Mouse (Mus musculus) heart, embryonic 11.5 days (tissue): Measurements from ENCODE around the gene Cass4. TPM values are rescaled to one million over a fixed set of nuclear protein-coding genes. Genes with fewer than 3 reads are reported as not detected.
A peak's percentile ranks its signal among the peaks of the same experiment; 100 is the strongest.

Source experiments
- ATAC-seq: fragments of 200-750 bp; cut with Nextera tagmentation; replicated peaks from 2 replicates; pipeline ENCODE4 v1.8.0; 2017; ENCODE audit warnings: moderate library complexity; ENCODE audit not compliant: insufficient number of reproducible peaks, low FRiP score, low TSS enrichment
- H3K27ac ChIP-seq: fragments of 300-500 bp; sonication (generic); 2 replicates; pipeline ENCODE4 v1.5.1; 2014; ENCODE audit warnings: mild to moderate bottlenecking, low read depth, low read length
- H3K27me3 ChIP-seq: fragments of 300-500 bp; sonication (generic); 2 replicates; pipeline ENCODE4 v1.6.1; 2014; ENCODE audit warnings: mild to moderate bottlenecking, low read length, mixed read lengths; ENCODE audit not compliant: control insufficient read depth, insufficient read depth
- H3K36me3 ChIP-seq: fragments of 300-500 bp; sonication (generic); 2 replicates; pipeline ENCODE4 v1.6.1; 2014; ENCODE audit warnings: mild to moderate bottlenecking, low read length, moderate library complexity, mixed read lengths; ENCODE audit not compliant: control insufficient read depth, insufficient read depth
- H3K4me1 ChIP-seq: fragments of 300-500 bp; sonication (generic); 2 replicates; pipeline ENCODE4 v1.6.1; 2014; ENCODE audit warnings: low read length; ENCODE audit not compliant: control insufficient read depth, insufficient read depth
- H3K4me2 ChIP-seq: fragments of 300-500 bp; sonication (generic); 2 replicates; pipeline ENCODE4 v1.6.1; 2014; ENCODE audit warnings: mild to moderate bottlenecking, moderate library complexity
- H3K4me3 ChIP-seq: fragments of 300-500 bp; sonication (generic); 2 replicates; pipeline ENCODE4 v1.5.1; 2014; ENCODE audit warnings: low read depth, low read length
- H3K9ac ChIP-seq: fragments of 300-500 bp; sonication (generic); 2 replicates; pipeline ENCODE4 v1.6.1; 2014; ENCODE audit warnings: mild to moderate bottlenecking, low read depth, low read length, moderate library complexity
- H3K9me3 ChIP-seq: fragments of 300-500 bp; sonication (generic); replicated peaks from 2 replicates; pipeline ENCODE4 v1.6.1; 2016; ENCODE audit warnings: low read length; ENCODE audit not compliant: control insufficient read depth
- WGBS: fragments of 180-500 bp; shearing (Covaris S2); extraction: QIAGEN DNeasy Blood & Tissue Kit; methylation state at CpG from one replicate; pipeline ENCODE4 v1.1.7; 2014; ENCODE audit not compliant: insufficient replicate concordance; 5-methylcytosine and 5-hydroxymethylcytosine counted together
- polyA plus RNA-seq: library from polyadenylated mRNA; unstranded; fragments of >200 nt; fragmentation: Nextera tagmentation; extraction: Ambion mirVana; gene quantifications from 2 replicates; pipeline ENCODE4 v1.2.1, GENCODE M21; 2014

Gene Cass4
- polyA plus RNA-seq, 1 experiment from 2014 or later, result 0.89 TPM

DNA sequence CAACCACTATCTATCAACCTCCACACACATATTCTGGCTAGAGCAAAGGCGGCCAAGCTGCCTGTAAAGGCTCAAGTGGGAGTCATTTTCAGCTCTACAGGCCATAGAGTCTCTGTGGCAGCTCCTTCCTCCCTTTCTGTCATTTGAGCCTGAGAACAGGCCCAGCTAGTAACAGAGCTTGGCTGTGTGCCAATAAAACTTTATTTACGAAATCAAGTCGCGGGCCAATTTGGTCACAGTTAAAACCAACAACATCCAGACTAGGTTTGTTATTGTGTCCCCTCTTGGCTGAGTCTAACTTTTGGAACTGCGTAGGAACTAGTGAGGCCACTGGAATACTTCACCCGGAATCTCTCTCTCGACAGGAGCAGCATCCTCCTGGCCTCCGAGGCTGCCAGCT, 80.0 kb downstream of the Cass4 start:
- no peak overlapping the region for H3K9ac ChIP-seq
- H3K4me3 ChIP-seq, result no peak overlapping the region
- no peaks in the 10 kb centered on the region for H3K9me3 ChIP-seq
- 72% methylated on average over 8 of the region's 8 CpGs for WGBS
- H3K27ac ChIP-seq, result no peak overlapping the region
- peaks cover 9% of the 10 kb centered on the region; the same call in 1 of the 2 replicates for H3K36me3 ChIP-seq
- ATAC-seq, result no peak
- peaks cover 6% of the 10 kb centered on the region for H3K4me1 ChIP-seq
- no peaks in the 10 kb centered on the region for H3K27me3 ChIP-seq
- H3K4me2 ChIP-seq, result no peak overlapping the region

DNA sequence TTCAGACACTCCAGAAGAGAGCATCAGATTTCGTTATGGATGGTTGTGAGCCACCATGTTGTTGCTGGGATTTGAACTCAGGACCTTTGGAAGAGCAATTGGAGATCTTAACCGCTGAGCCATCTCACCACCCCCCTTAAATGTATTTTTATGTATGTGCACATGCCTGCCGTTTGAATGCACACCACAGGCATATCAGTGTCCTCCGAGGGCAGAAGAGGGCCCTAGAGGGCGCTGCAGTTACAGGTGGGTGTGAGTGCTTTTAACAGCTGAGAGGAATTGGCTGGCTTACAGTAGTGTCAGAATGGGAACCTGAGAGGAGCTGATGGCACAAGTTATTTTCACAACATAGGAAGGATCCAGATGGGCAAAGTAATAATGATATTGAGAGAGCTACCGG, 81.4 kb downstream of the Cass4 start:
- no peaks in the 10 kb centered on the region for H3K9me3 ChIP-seq
- H3K36me3 ChIP-seq, result 0 out of 2 replicates have a peak, but pooled peaks cover under 1% of the 10 kb centered on the region
- no peak overlapping the region for H3K4me3 ChIP-seq
- WGBS, result 33% methylated on average over 6 of the region's 6 CpGs
- no peak overlapping the region for H3K27ac ChIP-seq
- ATAC-seq, result no peak
- H3K27me3 ChIP-seq, result no peaks in the 10 kb centered on the region
- H3K4me1 ChIP-seq, result peaks cover 6% of the 10 kb centered on the region
- no peak overlapping the region for H3K4me2 ChIP-seq
- no peak overlapping the region for H3K9ac ChIP-seq

DNA sequence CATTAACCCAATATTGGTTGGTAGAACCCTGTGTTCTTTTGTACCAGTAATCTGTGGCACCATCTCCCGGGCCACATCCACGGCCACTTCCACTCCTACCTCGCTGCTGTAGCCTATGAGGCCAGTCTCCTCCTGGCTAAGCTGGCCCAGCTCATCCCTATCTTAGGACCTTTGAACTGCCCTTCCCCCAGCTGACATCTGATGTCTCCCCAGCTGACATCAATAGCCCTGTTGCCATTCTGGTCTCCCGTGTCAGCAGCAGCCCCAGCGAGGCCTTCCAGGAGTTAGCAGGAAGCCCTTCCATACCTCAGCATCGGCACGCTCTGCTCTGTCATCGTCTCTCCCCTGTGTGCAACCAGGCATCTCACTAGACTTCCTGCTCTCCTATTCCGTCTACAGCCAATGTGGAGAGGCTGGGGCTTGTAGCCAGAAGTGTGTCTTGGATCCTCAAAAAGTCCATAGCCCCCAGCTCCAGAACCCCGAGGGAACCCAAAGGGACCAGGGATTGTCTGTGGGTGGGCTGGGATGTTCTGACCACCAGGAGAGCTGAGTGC, 83.2 kb downstream of the Cass4 start:
- Histone ChIP-seq H3K9me3 (no peaks in the 10 kb centered on the region), H3K4me3 (no peak overlapping the region), H3K4me2 (peak overlapping the region; percentile 49), H3K9ac (no peak overlapping the region), H3K4me1 (peaks cover 6% of the 10 kb centered on the region), H3K27ac (peak overlapping the region; percentile 22; the same call in 1 of the 2 replicates), H3K27me3 (no peaks in the 10 kb centered on the region), H3K36me3 (no peaks in the 10 kb centered on the region)
- ATAC-seq, result no peak
- WGBS, result 17% methylated on average over 10 of the region's 10 CpGs

DNA sequence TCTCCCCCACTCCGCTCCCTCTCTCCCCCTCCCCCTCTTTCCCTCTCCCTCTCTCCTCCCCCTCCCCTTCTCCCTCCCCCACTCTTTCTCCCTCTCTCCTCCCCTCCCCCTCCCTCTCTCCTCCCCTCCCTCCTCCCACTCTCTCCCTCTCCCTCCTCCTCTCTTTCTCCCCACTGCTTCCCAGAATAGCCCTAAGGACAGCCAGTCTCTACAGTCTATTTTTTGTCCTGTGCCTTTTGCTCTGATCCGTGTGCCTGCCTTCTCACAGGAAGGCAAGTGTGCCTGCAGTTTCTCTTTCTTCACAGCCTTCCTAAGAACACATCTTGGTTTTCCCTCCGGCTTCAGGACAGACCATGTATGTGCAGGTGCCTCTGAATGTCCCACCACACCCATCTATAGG, 83.8 kb downstream of the Cass4 start:
- Histone ChIP-seq H3K4me3 (peak overlapping the region; percentile 28), H3K27ac (peak overlapping the region; percentile 41; the same call in 1 of the 2 replicates), H3K9me3 (no peaks in the 10 kb centered on the region), H3K9ac (peak overlapping the region; percentile 64), H3K27me3 (no peaks in the 10 kb centered on the region), H3K36me3 (no peaks in the 10 kb centered on the region), H3K4me2 (peak overlapping the region; percentile 58), H3K4me1 (peaks cover 6% of the 10 kb centered on the region)
- ATAC-seq, result no peak
- WGBS, result 14% methylated on average over 2 of the region's 3 CpGs

DNA sequence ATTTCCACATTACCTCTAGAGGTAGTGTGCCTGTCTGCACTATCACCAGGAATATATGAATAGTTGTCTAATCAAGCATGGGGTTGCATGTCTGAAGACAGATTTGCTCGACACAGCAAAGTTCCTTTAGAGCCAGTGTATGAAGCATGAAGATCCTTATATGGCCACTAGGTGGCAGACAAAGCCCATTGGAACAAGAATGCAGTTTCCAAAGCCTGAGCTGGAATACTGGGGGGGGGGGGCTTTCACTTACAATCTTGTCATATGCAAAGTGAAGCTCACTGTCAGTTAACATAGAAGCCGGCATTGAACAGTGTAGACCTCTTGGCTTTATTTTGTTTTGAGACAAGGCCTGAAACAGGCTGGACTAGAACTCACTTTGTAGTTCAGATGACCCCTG, 84.3 kb downstream of the Cass4 start:
- Histone ChIP-seq H3K36me3 (no peaks in the 10 kb centered on the region), H3K9ac (no peak overlapping the region), H3K4me2 (peak overlapping the region; percentile 58), H3K27me3 (no peaks in the 10 kb centered on the region), H3K27ac (0 out of 2 replicates have a peak overlapping the region, but pooled peaks have one; percentile 41), H3K4me3 (peak overlapping the region; percentile 28), H3K9me3 (no peaks in the 10 kb centered on the region), H3K4me1 (peaks cover 6% of the 10 kb centered on the region)
- WGBS, result 1% methylated on average over 2 of the region's 2 CpGs
- ATAC-seq, result peak; percentile 18; the same call in 1 of the 2 replicates

DNA sequence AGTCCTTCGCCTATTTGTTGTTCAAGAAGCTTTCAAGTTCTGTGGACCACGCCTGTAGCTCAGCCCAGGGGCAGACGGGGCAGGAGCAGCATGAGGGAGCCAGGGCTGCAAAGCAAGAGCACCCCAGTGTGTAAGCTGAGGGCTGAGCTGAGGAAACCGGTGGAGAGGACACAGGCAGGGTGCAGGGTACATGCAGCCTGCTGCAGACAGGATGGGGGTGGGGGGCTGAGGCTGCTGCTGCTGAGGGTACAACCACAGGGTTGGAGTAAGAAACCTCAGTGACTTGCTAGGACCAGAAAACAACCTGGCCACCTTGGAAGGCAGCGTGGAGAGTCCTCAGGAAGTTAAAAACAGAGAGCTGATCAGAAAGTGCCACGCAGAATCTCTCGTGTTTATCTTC, 86.7 kb downstream of the Cass4 start:
- H3K9me3 ChIP-seq, result no peaks in the 10 kb centered on the region
- no peak for ATAC-seq
- WGBS, result 60% methylated on average over 7 of the region's 7 CpGs

DNA sequence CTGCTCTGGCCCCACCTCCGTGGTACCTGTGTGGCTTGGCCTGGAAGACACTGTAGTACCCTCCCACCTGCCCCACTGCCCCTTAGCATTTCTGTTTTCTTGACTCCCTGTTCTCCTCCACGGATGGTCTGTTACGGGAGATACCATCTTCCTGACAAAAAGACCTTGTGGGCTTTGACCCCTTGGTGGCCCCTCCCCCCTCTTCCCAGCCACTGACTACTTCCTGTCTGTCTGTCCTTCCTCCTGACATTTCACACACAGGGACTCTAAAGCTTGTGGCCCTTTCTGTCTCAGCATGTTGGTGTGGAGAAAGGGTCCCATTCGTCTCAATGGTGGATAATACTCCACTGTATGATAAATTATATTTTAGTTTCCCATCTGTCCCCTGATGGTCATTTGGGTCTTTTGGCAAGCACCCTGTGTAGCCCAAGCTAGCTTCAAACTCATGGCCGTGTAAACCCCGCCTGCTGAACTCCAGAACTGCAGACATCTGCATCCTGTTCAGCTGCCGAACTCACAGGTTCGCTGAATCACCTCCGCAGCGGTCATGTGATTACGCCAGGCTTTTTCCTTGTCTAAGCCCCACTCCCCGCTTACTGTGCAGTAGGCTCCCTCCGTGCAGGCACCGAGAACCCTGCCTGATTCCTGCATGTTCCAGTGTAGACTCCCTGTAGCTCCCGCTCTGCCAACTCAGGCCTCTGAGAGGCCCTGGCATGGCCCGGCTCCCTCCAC, 88.2 kb downstream of the Cass4 start:
- no peaks in the 10 kb centered on the region for H3K36me3 ChIP-seq
- H3K27ac ChIP-seq, result no peak overlapping the region
- ATAC-seq, result no peak
- H3K27me3 ChIP-seq, result no peaks in the 10 kb centered on the region
- H3K9ac ChIP-seq, result no peak overlapping the region
- H3K9me3 ChIP-seq, result no peaks in the 10 kb centered on the region
- peaks cover 2% of the 10 kb centered on the region for H3K4me1 ChIP-seq
- no peak overlapping the region for H3K4me2 ChIP-seq
- no peak overlapping the region for H3K4me3 ChIP-seq
- 74% methylated on average over 16 of the region's 16 CpGs for WGBS

More for the DNA sequence above, 86.7 kb downstream of the Cass4 start:
- no peaks in the 10 kb centered on the region for H3K36me3 ChIP-seq
- H3K4me1 ChIP-seq, result peaks cover 6% of the 10 kb centered on the region
- no peak overlapping the region for H3K4me3 ChIP-seq
- no peak overlapping the region for H3K27ac ChIP-seq
- H3K4me2 ChIP-seq, result no peak overlapping the region
- H3K27me3 ChIP-seq, result no peaks in the 10 kb centered on the region
- no peak overlapping the region for H3K9ac ChIP-seq
